Mouse (Mus musculus) MEL (cell line): ENCODE measurements at regions not wholly inside any gene's neighbourhood (a gene's known extent, or its start where the extent isn't known, plus 50 kb on each side); places are given as distances from the start of the nearest gene placed in this dataset.

Source experiments
- DNase-seq: peaks from one replicate; pipeline ENCODE4 v3.0.0; 2011; ENCODE audit warnings: low read depth, low spot score
- H3K27ac ChIP-seq: 2 replicates; pipeline ENCODE4 v1.5.1; 2012; ENCODE audit warnings: low read depth, mild to moderate bottlenecking, control low read depth, low read length, moderate library complexity; ENCODE audit not compliant: control insufficient read depth
- H3K27me3 ChIP-seq, 2 experiments: fragments of 150-350 bp in 1 of 2; sonication (generic) in 1 of 2; 2 replicates each; pipeline ENCODE4 v1.6.1; 2012; ENCODE audit warnings: low read length in 2 of 2, mild to moderate bottlenecking in 2 of 2, improper control_type of control experiment in 1 of 2, moderate library complexity in 1 of 2; ENCODE audit not compliant: insufficient read depth in 2 of 2, control insufficient read depth in 1 of 2
- H3K36me3 ChIP-seq, 2 experiments: 2 replicates each; pipeline ENCODE4 v1.6.1; 2012 to 2014; ENCODE audit warnings: low read length in 2 of 2, improper control_type of control experiment in 1 of 2, inconsistent platforms in 1 of 2, mild to moderate bottlenecking in 1 of 2; ENCODE audit not compliant: insufficient read depth in 2 of 2, control insufficient read depth in 1 of 2
- H3K4me1 ChIP-seq, 2 experiments: fragments of 150-350 bp in 1 of 2; sonication (generic) in 1 of 2; 2 replicates each; pipeline ENCODE4 v1.6.1; 2012; ENCODE audit warnings: low read length in 2 of 2, improper control_type of control experiment in 1 of 2, mild to moderate bottlenecking in 1 of 2; ENCODE audit not compliant: insufficient read depth in 2 of 2, control insufficient read depth in 1 of 2
- H3K4me3 ChIP-seq, 2 experiments: fragments of 150-350 bp in 1 of 2; sonication (generic) in 1 of 2; 2 replicates each; pipeline ENCODE4 v1.5.1; 2012; ENCODE audit warnings: low read depth in 2 of 2, low read length in 2 of 2, mild to moderate bottlenecking in 2 of 2, moderate library complexity in 2 of 2, control low read depth in 1 of 2, improper control_type of control experiment in 1 of 2; ENCODE audit not compliant: control insufficient read depth in 1 of 2, insufficient read depth in 1 of 2
- H3K79me2 ChIP-seq: 2 replicates; pipeline ENCODE4 v1.6.1; 2012; ENCODE audit warnings: mild to moderate bottlenecking, low read length, moderate library complexity; ENCODE audit not compliant: control insufficient read depth, poor library complexity, insufficient read depth
- H3K9ac ChIP-seq: 2 replicates; pipeline ENCODE4 v1.6.1; 2012; ENCODE audit warnings: low read depth, mild to moderate bottlenecking, control low read depth, low read length, moderate library complexity; ENCODE audit not compliant: control insufficient read depth, poor library complexity, severe bottlenecking
- H3K9me3 ChIP-seq: fragments of 150-350 bp; sonication (generic); replicated peaks from 2 replicates; pipeline ENCODE4 v1.6.1; 2012; ENCODE audit warnings: mild to moderate bottlenecking, low read length, improper control_type of control experiment, moderate library complexity; ENCODE audit not compliant: insufficient read depth
- BHLHE40 ChIP-seq: IDR thresholded peaks from 2 replicates; pipeline ENCODE4 v1.6.1; 2012; ENCODE audit warnings: low read depth, mild to moderate bottlenecking, inconsistent platforms, low read length, improper control_type of control experiment, borderline replicate concordance
- CTCF ChIP-seq, 3 experiments: IDR thresholded peaks in 2 of 3; conservative IDR thresholded peaks in 1 of 3; 2 replicates each; pipeline ENCODE4 v1.5.1; 2011 to 2012; ENCODE audit warnings: low read length in 3 of 3, low read depth in 2 of 3, mild to moderate bottlenecking in 2 of 3, improper control_type of control experiment in 1 of 3, inconsistent platforms in 1 of 3, mixed read lengths in 1 of 3, moderate library complexity in 1 of 3; ENCODE audit not compliant: control insufficient read depth in 1 of 3, insufficient read depth in 1 of 3, poor library complexity in 1 of 3, severe bottlenecking in 1 of 3
- EP300 ChIP-seq, 2 experiments: IDR thresholded peaks; 2 replicates each; pipeline ENCODE4 v1.6.1; 2011; ENCODE audit warnings: improper control_type of control experiment in 2 of 2, low read length in 2 of 2, low read depth in 1 of 2, mild to moderate bottlenecking in 1 of 2
- ETS1 ChIP-seq: IDR thresholded peaks from 2 replicates; pipeline ENCODE4 v1.6.1; 2012; ENCODE audit warnings: low read depth, mild to moderate bottlenecking, inconsistent platforms, low read length, improper control_type of control experiment, moderate library complexity
- GABPA ChIP-seq: IDR thresholded peaks from 2 replicates; pipeline ENCODE4 v1.6.1; 2012; ENCODE audit warnings: low read depth, mild to moderate bottlenecking, inconsistent platforms, low read length, improper control_type of control experiment, moderate library complexity
- GATA1 ChIP-seq: IDR thresholded peaks from 2 replicates; pipeline ENCODE4 v1.6.1; 2011; ENCODE audit warnings: low read depth, low read length, improper control_type of control experiment
- KAT2A ChIP-seq: conservative IDR thresholded peaks from 2 replicates; pipeline ENCODE4 v1.6.1; 2012; ENCODE audit warnings: low read depth, low read length, improper control_type of control experiment, inconsistent platforms
- MAX ChIP-seq: IDR thresholded peaks from 2 replicates; pipeline ENCODE4 v1.6.1; 2011; ENCODE audit warnings: low read length, improper control_type of control experiment
- MAZ ChIP-seq: IDR thresholded peaks from 2 replicates; pipeline ENCODE4 v1.6.1; 2012; ENCODE audit warnings: low read depth, mild to moderate bottlenecking, inconsistent platforms, low read length, improper control_type of control experiment
- MXI1 ChIP-seq: IDR thresholded peaks from 2 replicates; pipeline ENCODE4 v1.6.1; 2011; ENCODE audit warnings: mild to moderate bottlenecking, low read depth, low read length, improper control_type of control experiment
- MYB ChIP-seq: IDR thresholded peaks from 2 replicates; pipeline ENCODE4 v1.6.1; 2011; ENCODE audit warnings: mild to moderate bottlenecking, low read depth, low read length, improper control_type of control experiment
- MYC ChIP-seq: IDR thresholded peaks from 2 replicates; pipeline ENCODE4 v1.6.1; 2011; ENCODE audit warnings: low read depth, mild to moderate bottlenecking, low read length, improper control_type of control experiment, moderate library complexity
- NELFE ChIP-seq: IDR thresholded peaks from 2 replicates; pipeline ENCODE4 v1.6.1; 2011; ENCODE audit warnings: low read depth, low read length, improper control_type of control experiment
- NRF1 ChIP-seq: IDR thresholded peaks from 2 replicates; pipeline ENCODE4 v1.6.1; 2014; ENCODE audit warnings: low read depth, mild to moderate bottlenecking, inconsistent platforms, low read length, improper control_type of control experiment, moderate library complexity; ENCODE audit not compliant: poor library complexity, insufficient read depth, severe bottlenecking
- POLR2A ChIP-seq, 2 experiments: IDR thresholded peaks; 2 replicates each; pipeline ENCODE4 v1.6.1; 2011 to 2012; ENCODE audit warnings: low read length in 2 of 2, mild to moderate bottlenecking in 2 of 2, control low read depth in 1 of 2, improper control_type of control experiment in 1 of 2, low read depth in 1 of 2, moderate library complexity in 1 of 2; ENCODE audit not compliant: control insufficient read depth in 1 of 2, insufficient read depth in 1 of 2, poor library complexity in 1 of 2
- POLR2AphosphoS2 ChIP-seq: IDR thresholded peaks from 2 replicates; pipeline ENCODE4 v1.6.1; 2011; ENCODE audit warnings: low read length, improper control_type of control experiment
- RAD21 ChIP-seq: IDR thresholded peaks from 2 replicates; pipeline ENCODE4 v1.6.1; 2011; ENCODE audit warnings: mild to moderate bottlenecking, low read depth, low read length, improper control_type of control experiment
- RCOR1 ChIP-seq: IDR thresholded peaks from 2 replicates; pipeline ENCODE4 v1.6.1; 2012; ENCODE audit warnings: low read depth, mild to moderate bottlenecking, inconsistent platforms, low read length, improper control_type of control experiment
- SIN3A ChIP-seq: IDR thresholded peaks from 2 replicates; pipeline ENCODE4 v1.6.1; 2012; ENCODE audit warnings: low read length, improper control_type of control experiment, inconsistent platforms
- SMC3 ChIP-seq: IDR thresholded peaks from 2 replicates; pipeline ENCODE4 v1.6.1; 2011; ENCODE audit warnings: low read depth, low read length, improper control_type of control experiment
- TCF12 ChIP-seq: IDR thresholded peaks from 2 replicates; pipeline ENCODE4 v1.6.1; 2014; ENCODE audit warnings: low read depth, mild to moderate bottlenecking, inconsistent platforms, low read length, improper control_type of control experiment, moderate library complexity
- UBTF ChIP-seq: IDR thresholded peaks from 2 replicates; pipeline ENCODE4 v1.6.1; 2012; ENCODE audit warnings: low read depth, mild to moderate bottlenecking, inconsistent platforms, low read length, improper control_type of control experiment, moderate library complexity, borderline replicate concordance; ENCODE audit not compliant: insufficient read depth
- USF2 ChIP-seq, 2 experiments: IDR thresholded peaks; 2 replicates each; pipeline ENCODE4 v1.6.1; 2011 to 2012; ENCODE audit warnings: improper control_type of control experiment in 2 of 2, low read length in 2 of 2, borderline replicate concordance in 1 of 2, inconsistent platforms in 1 of 2, low read depth in 1 of 2, mild to moderate bottlenecking in 1 of 2; ENCODE audit not compliant: insufficient read depth in 1 of 2
- ZC3H11A ChIP-seq: IDR thresholded peaks from 2 replicates; pipeline ENCODE4 v1.6.1; 2012; ENCODE audit warnings: low read depth, mild to moderate bottlenecking, inconsistent platforms, low read length, improper control_type of control experiment
- ZKSCAN1 ChIP-seq: IDR thresholded peaks from 2 replicates; pipeline ENCODE4 v1.6.1; 2012; ENCODE audit warnings: low read depth, mild to moderate bottlenecking, inconsistent platforms, low read length, improper control_type of control experiment, moderate library complexity

DNA sequence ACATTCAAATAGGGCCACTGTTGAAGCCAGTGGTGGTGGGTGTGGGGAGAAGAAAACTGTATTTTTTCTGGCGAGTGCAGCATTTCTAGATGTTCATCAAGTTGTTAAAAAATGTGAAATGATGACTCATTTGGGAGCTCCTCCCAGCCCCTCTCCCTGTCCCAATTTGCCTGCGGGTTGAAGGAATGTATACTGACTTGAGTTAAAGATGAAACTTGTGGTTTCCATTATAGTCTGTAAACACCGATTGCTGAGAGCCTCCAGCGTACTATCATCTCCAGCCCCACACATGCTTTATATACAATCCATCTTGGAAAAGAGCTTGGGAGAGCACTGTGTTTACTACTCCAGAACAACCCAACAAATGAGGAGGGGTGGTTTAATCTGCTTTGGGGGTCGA is 258.9 kb upstream of the Jag1 start:
- TF ChIP-seq MAX (no peak), GATA1 (no peak), RCOR1 (no peak), MYC (no peak), MAZ (no peak), ETS1 (no peak), NELFE (no peak)
- H3K9me3 ChIP-seq, result no peaks in the 10 kb centered on the region; the same call in 1 of the 2 replicates

DNA sequence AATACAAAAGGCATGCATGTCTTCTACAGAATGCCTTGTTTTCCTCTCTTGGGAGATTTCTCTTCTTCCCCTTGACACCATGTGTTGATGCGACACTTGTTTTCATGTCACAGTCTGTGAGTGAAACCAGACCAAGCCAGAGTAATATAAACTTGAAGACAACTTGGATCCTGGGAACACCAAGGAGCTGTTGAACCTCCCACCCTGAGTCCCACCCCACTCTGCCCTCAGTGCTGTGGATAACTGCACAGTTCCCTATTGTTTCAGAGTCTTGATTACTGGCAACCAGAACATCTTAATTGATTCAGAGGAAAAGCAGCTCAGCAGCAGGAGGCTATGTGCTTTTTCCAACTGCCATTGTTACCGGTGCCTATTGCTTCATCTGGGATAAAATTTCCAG is 254.6 kb upstream of the Jag1 start:
- TF ChIP-seq TCF12 (no peak), GATA1 (no peak), MXI1 (no peak), POLR2A (IDR thresholded peaks at IDR 0.05; ENCODE audit: control insufficient read depth in 1 of 2, insufficient read depth in 1 of 2, low read depth in 1 of 2, low read length in 2 of 2, poor library complexity in 1 of 2) (no peak), NRF1 (no peak), MYB (no peak), ZKSCAN1 (no peak), ZC3H11A (no peak), CTCF (IDR thresholded peaks at IDR 0.05 in 2 of 3, conservative IDR thresholded peaks at IDR 0.05 in 1 of 3; ENCODE audit: control insufficient read depth in 1 of 3, insufficient read depth in 1 of 3, low read depth in 2 of 3, low read length in 3 of 3, poor library complexity in 1 of 3, severe bottlenecking in 1 of 3) (no peak), POLR2AphosphoS2 (no peak)
- TF ChIP-seq, all 39 proteins: peak for 0
- no peaks in the 10 kb centered on the region for H3K79me2 ChIP-seq
- no peaks in the 10 kb centered on the region for H3K4me1 ChIP-seq
- DNase-seq, result no peak
- H3K9me3 ChIP-seq, result no peaks in the 10 kb centered on the region
- no peaks in the 10 kb centered on the region for H3K36me3 ChIP-seq
- no peak overlapping the region for H3K9ac ChIP-seq
- H3K27me3 ChIP-seq, result no peaks in the 10 kb centered on the region
- no peak overlapping the region for H3K4me3 ChIP-seq
- H3K27ac ChIP-seq, result no peak overlapping the region

More for the DNA sequence above, 258.9 kb upstream of the Jag1 start:
- Histone ChIP-seq H3K36me3 (no peaks in the 10 kb centered on the region), H3K27ac (no peak overlapping the region), H3K9ac (no peak overlapping the region), H3K4me3 (no peak overlapping the region), H3K4me1 (no peaks in the 10 kb centered on the region), H3K27me3 (no peaks in the 10 kb centered on the region), H3K79me2 (no peaks in the 10 kb centered on the region)
- DNase-seq, result no peak

DNA sequence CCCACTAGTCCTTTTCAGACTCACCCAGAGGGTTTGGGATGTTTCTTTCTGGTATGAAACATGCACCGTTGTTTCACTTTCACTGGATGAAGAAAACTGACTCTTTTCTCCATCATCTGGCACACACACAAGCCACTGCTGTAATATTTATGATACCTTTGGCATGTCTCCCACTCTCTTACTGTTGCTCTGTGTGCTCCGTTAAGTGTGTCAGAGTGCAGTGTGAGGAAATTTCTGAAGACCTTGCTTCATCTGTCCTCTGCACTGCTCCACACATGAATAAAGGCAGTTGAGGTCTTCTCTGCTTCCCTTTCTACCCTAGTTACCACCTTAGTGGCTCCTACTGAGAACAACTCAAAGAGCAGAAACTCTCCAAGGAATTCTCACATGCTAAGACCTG is 246.6 kb upstream of the Jag1 start:
- H3K4me1 ChIP-seq, result no peaks in the 10 kb centered on the region
- no peak for TF ChIP-seq BHLHE40
- no peak for TF ChIP-seq POLR2AphosphoS2
- TF ChIP-seq ETS1, result no peak
- no peak for TF ChIP-seq GATA1
- no peak for TF ChIP-seq MYC
- TF ChIP-seq KAT2A, result no peak
- TF ChIP-seq SMC3, result no peak
- no peak for TF ChIP-seq GABPA
- no peak for TF ChIP-seq EP300 (IDR thresholded peaks at IDR 0.05; ENCODE audit: low read depth in 1 of 2, low read length in 2 of 2)
- TF ChIP-seq UBTF, result no peak
- TF ChIP-seq RAD21, result no peak
- no peak for TF ChIP-seq SIN3A
- TF ChIP-seq USF2 (IDR thresholded peaks at IDR 0.05; ENCODE audit: borderline replicate concordance in 1 of 2, insufficient read depth in 1 of 2, low read depth in 1 of 2, low read length in 2 of 2), result no peak
- TF ChIP-seq MAX, result no peak
- TF ChIP-seq, all 39 proteins: peak for 0
- H3K79me2 ChIP-seq, result no peaks in the 10 kb centered on the region
- no peaks in the 10 kb centered on the region for H3K9me3 ChIP-seq
- no peak for DNase-seq
- no peak overlapping the region for H3K4me3 ChIP-seq
- H3K27me3 ChIP-seq, result no peaks in the 10 kb centered on the region
- no peak overlapping the region for H3K9ac ChIP-seq
- H3K27ac ChIP-seq, result no peak overlapping the region
- H3K36me3 ChIP-seq, result no peaks in the 10 kb centered on the region
